Mouse (Mus musculus): ENCODE results near the gene Akap13. TPM values are rescaled to one million over a fixed set of nuclear protein-coding genes. Genes with fewer than 3 reads are reported as not detected.
A peak's percentile ranks its signal among the peaks of the same experiment; 100 is the strongest.

The Akap13 gene
- total RNA-seq, 1 experiment: 24.6 TPM

DNA sequence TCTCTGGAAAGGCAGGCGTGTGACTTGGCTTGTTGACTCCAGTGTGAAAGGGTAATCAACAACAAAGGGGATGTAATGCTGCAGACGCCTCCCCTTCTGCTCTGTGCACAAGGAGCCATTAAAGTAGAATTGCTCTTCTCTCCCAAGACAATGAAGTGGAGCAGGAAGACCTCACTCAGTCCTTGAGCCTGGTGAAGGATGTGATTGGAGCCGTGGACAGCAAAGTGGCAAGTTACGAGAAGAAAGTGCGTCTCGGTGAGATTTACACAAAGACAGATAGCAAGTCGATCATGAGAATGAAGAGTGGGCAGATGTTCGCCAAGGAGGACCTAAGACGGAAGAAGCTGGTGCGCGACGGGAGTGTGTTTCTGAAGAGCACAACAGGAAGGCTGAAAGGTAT lies 274.9 kb downstream of the Akap13 start:
- in situ Hi-C loops (cut with MboI; ENCODE audit: low sequenced_read_pairs in 2 of 2, unreplicated experiment in 2 of 2): no loop called here

DNA sequence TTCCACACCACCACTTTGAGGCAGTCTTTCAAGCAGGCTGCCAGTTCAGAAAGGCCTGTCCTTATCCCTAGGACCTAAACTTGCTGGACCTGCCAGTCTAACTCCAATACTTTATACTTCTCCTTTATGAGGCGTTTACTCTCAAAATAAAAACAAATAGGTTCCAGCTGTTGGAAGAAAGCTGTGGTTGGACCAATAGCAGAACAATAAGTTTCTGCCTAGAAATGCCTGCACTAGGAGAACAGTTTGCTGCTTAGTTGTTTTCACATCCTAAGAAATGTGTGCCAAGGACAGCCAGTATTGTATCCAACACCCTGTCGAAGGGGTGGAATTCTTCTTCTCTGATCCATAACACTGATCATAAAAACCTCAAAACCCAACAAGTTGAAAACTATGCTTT lies 276.6 kb downstream of the Akap13 start:
- no peak for DNase-seq (ENCODE audit: low read depth, low spot score)
- in situ Hi-C loops (cut with MboI; ENCODE audit: low sequenced_read_pairs in 2 of 2, unreplicated experiment in 2 of 2): no loop called here
- Histone ChIP-seq H3K9me3 (ENCODE audit: control insufficient read depth, insufficient read depth, low read depth, low read length) (no peaks in the 10 kb centered on the region), H3K9ac (ENCODE audit: insufficient read depth, low read depth, low read length, poor library complexity, severe bottlenecking) (no peak overlapping the region), H3K36me3 (ENCODE audit: control insufficient read depth, insufficient read depth, low read length, poor library complexity, severe bottlenecking) (peaks cover 11% of the 10 kb centered on the region; the same call in 1 of the 2 replicates), H3K4me1 (ENCODE audit: control insufficient read depth in 2 of 2, insufficient read depth in 2 of 2, low read length in 2 of 2, poor library complexity in 1 of 2) (no peaks in the 10 kb centered on the region), H3K4me3 (ENCODE audit: insufficient read depth in 1 of 2, low read depth in 1 of 2, low read length in 2 of 2, poor library complexity in 1 of 2, severe bottlenecking in 1 of 2) (no peak overlapping the region), H3K27ac (ENCODE audit: insufficient read depth, low read depth, low read length, poor library complexity, severe bottlenecking) (no peak overlapping the region)
- no peak for TF ChIP-seq HCFC1 (IDR thresholded peaks at IDR 0.05; ENCODE audit: borderline replicate concordance, insufficient read depth, low read length)

More for the DNA sequence above, 274.9 kb downstream of the Akap13 start:
- H3K36me3 ChIP-seq (ENCODE audit: control insufficient read depth, insufficient read depth, low read length, poor library complexity, severe bottlenecking): peaks cover 6% of the 10 kb centered on the region; the same call in 1 of the 2 replicates
- TF ChIP-seq ZC3H11A (IDR thresholded peaks at IDR 0.05; ENCODE audit: borderline replicate concordance, low read depth, low read length) (no peak), HCFC1 (IDR thresholded peaks at IDR 0.05; ENCODE audit: borderline replicate concordance, insufficient read depth, low read length) (no peak), ZNF384 (IDR thresholded peaks at IDR 0.05; ENCODE audit: low read depth, low read length) (no peak), CHD2 (IDR thresholded peaks at IDR 0.05; ENCODE audit: low read depth, low read length) (no peak), MAFK (IDR thresholded peaks at IDR 0.05; ENCODE audit: insufficient read depth, low read depth, low read length) (no peak)
- no peak overlapping the region for H3K4me3 ChIP-seq (ENCODE audit: insufficient read depth in 1 of 2, low read depth in 1 of 2, low read length in 2 of 2, poor library complexity in 1 of 2, severe bottlenecking in 1 of 2)
- H3K9ac ChIP-seq (ENCODE audit: insufficient read depth, low read depth, low read length, poor library complexity, severe bottlenecking): no peak overlapping the region
- H3K27ac ChIP-seq (ENCODE audit: insufficient read depth, low read depth, low read length, poor library complexity, severe bottlenecking): no peak overlapping the region
- H3K4me1 ChIP-seq (ENCODE audit: control insufficient read depth in 2 of 2, insufficient read depth in 2 of 2, low read length in 2 of 2, poor library complexity in 1 of 2): no peaks in the 10 kb centered on the region
- DNase-seq (ENCODE audit: low read depth, low spot score): no peak
- H3K9me3 ChIP-seq (ENCODE audit: control insufficient read depth, insufficient read depth, low read depth, low read length): no peaks in the 10 kb centered on the region

DNA sequence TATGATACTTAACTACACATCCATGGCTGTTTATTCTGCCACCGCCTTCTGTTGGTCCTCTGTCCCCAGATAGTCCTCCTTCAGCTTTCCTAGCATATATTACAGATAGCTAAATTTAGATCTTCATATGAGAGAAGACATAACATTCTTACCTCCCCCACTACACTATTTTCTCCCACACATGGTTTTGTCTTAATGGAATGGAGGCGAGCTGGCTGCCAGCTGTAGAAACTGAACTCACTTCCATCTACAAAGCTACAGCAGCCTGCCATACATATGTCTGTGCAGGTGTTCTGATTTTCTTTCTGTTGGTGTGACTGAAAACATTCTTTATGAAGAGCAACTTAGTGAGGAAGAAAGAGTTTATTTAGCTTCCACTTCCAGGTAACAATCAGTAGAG lies 277.8 kb downstream of the Akap13 start:
- Histone ChIP-seq H3K9ac (ENCODE audit: insufficient read depth, low read depth, low read length, poor library complexity, severe bottlenecking) (no peak overlapping the region), H3K4me1 (ENCODE audit: control insufficient read depth in 2 of 2, insufficient read depth in 2 of 2, low read length in 2 of 2, poor library complexity in 1 of 2) (no peaks in the 10 kb centered on the region), H3K9me3 (ENCODE audit: control insufficient read depth, insufficient read depth, low read depth, low read length) (no peaks in the 10 kb centered on the region), H3K4me3 (ENCODE audit: insufficient read depth in 1 of 2, low read depth in 1 of 2, low read length in 2 of 2, poor library complexity in 1 of 2, severe bottlenecking in 1 of 2) (no peak overlapping the region), H3K36me3 (ENCODE audit: control insufficient read depth, insufficient read depth, low read length, poor library complexity, severe bottlenecking) (peaks cover 11% of the 10 kb centered on the region), H3K27ac (ENCODE audit: insufficient read depth, low read depth, low read length, poor library complexity, severe bottlenecking) (no peak overlapping the region)
- in situ Hi-C loops (cut with MboI; ENCODE audit: low sequenced_read_pairs in 2 of 2, unreplicated experiment in 2 of 2): no loop called here
- no peak for DNase-seq (ENCODE audit: low read depth, low spot score)
- TF ChIP-seq ZC3H11A (IDR thresholded peaks at IDR 0.05; ENCODE audit: borderline replicate concordance, low read depth, low read length) (no peak), CHD2 (IDR thresholded peaks at IDR 0.05; ENCODE audit: low read depth, low read length) (no peak), ZNF384 (IDR thresholded peaks at IDR 0.05; ENCODE audit: low read depth, low read length) (no peak), HCFC1 (IDR thresholded peaks at IDR 0.05; ENCODE audit: borderline replicate concordance, insufficient read depth, low read length) (no peak), MAFK (IDR thresholded peaks at IDR 0.05; ENCODE audit: insufficient read depth, low read depth, low read length) (no peak)

DNA sequence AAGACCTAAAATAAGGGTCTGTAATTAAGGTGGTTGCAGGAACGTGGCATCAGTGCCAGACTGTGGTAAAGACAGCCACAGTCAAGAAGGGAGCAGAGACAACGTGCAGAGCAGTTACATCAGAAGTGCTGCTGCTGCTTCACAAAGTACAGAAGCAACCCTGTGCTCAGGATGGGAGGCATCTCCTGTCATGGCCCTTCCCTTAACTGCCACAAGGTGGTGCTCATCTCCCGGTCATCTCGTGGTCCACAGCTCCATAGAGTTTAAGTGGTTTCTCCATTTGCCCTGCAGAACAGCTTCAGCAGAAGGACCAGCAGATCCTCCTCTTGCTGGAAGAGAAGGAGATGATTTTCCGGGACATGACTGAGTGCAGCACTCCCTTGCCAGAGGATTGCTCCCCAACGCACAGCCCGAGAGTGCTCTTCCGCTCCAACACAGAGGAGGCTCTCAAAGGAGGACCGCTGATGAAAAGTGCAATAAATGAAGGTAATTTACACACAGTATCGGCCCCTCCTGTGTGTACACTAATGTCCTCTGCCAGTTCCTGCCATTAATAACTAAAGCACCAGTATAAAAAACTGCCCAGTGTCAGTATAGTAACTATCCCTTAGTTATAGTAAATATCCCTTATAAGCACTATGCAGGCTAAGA lies 283.9 kb downstream of the Akap13 start:
- peak; percentile 51 for DNase-seq (ENCODE audit: low read depth, low spot score)
- TF ChIP-seq ZC3H11A (IDR thresholded peaks at IDR 0.05; ENCODE audit: borderline replicate concordance, low read depth, low read length) (peak; percentile 45; the same call in 1 of the 2 replicates), ZNF384 (IDR thresholded peaks at IDR 0.05; ENCODE audit: low read depth, low read length) (no peak)
- Histone ChIP-seq H3K9ac (ENCODE audit: insufficient read depth, low read depth, low read length, poor library complexity, severe bottlenecking) (no peak overlapping the region), H3K4me1 (ENCODE audit: control insufficient read depth in 2 of 2, insufficient read depth in 2 of 2, low read length in 2 of 2, poor library complexity in 1 of 2) (no peaks in the 10 kb centered on the region), H3K9me3 (ENCODE audit: control insufficient read depth, insufficient read depth, low read depth, low read length) (no peaks in the 10 kb centered on the region), H3K4me3 (ENCODE audit: insufficient read depth in 1 of 2, low read depth in 1 of 2, low read length in 2 of 2, poor library complexity in 1 of 2, severe bottlenecking in 1 of 2) (no peak overlapping the region), H3K36me3 (ENCODE audit: control insufficient read depth, insufficient read depth, low read length, poor library complexity, severe bottlenecking) (peaks cover 5% of the 10 kb centered on the region), H3K27ac (ENCODE audit: insufficient read depth, low read depth, low read length, poor library complexity, severe bottlenecking) (no peak overlapping the region)
- in situ Hi-C loops (cut with MboI; ENCODE audit: low sequenced_read_pairs in 2 of 2, unreplicated experiment in 2 of 2): no loop called here

DNA sequence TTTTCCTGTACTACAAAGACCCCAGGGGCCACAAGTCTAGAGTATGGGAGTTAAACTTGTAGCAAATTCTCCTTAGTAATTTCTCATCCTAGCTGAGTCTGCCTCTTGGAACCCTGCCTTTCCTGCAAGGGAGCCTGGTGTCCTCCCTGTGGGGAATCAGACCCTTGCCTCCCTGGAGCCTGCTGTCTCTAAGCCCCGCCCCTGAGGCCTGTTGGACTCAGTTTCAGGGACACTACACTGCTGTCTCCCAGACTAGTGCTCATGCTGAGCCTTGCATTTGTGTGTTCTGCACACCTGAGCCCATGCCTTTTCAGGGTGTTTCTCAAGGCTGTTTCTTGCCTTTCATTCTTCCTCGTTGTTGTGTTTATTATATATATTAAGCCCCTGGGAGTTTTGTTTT lies 289.2 kb downstream of the Akap13 start:
- in situ Hi-C loops (cut with MboI; ENCODE audit: low sequenced_read_pairs in 2 of 2, unreplicated experiment in 2 of 2): loop anchor here in 1 of 2 experiments (10.0 kb wide), 1 partner anchor 130 kb away; no protein-coding TSS in a partner anchor
- Histone ChIP-seq H3K27ac (ENCODE audit: insufficient read depth, low read depth, low read length, poor library complexity, severe bottlenecking) (no peak overlapping the region), H3K36me3 (ENCODE audit: control insufficient read depth, insufficient read depth, low read length, poor library complexity, severe bottlenecking) (peaks cover 5% of the 10 kb centered on the region; the same call in 1 of the 2 replicates)

More for the DNA sequence above, 289.2 kb downstream of the Akap13 start:
- Histone ChIP-seq H3K4me1 (ENCODE audit: control insufficient read depth in 2 of 2, insufficient read depth in 2 of 2, low read length in 2 of 2, poor library complexity in 1 of 2) (no peaks in the 10 kb centered on the region), H3K9ac (ENCODE audit: insufficient read depth, low read depth, low read length, poor library complexity, severe bottlenecking) (no peak overlapping the region), H3K9me3 (ENCODE audit: control insufficient read depth, insufficient read depth, low read depth, low read length) (no peaks in the 10 kb centered on the region), H3K4me3 (ENCODE audit: insufficient read depth in 1 of 2, low read depth in 1 of 2, low read length in 2 of 2, poor library complexity in 1 of 2, severe bottlenecking in 1 of 2) (no peak overlapping the region)
- no peak for DNase-seq (ENCODE audit: low read depth, low spot score)
- TF ChIP-seq CHD2 (IDR thresholded peaks at IDR 0.05; ENCODE audit: low read depth, low read length) (no peak), HCFC1 (IDR thresholded peaks at IDR 0.05; ENCODE audit: borderline replicate concordance, insufficient read depth, low read length) (no peak), ZC3H11A (IDR thresholded peaks at IDR 0.05; ENCODE audit: borderline replicate concordance, low read depth, low read length) (no peak), MAFK (IDR thresholded peaks at IDR 0.05; ENCODE audit: insufficient read depth, low read depth, low read length) (no peak), ZNF384 (IDR thresholded peaks at IDR 0.05; ENCODE audit: low read depth, low read length) (no peak)
